Mouse (Mus musculus): ENCODE measurements at regions not wholly inside any gene's neighbourhood (a gene's known extent, or its start where the extent isn't known, plus 50 kb on each side); places are given as distances from the start of the nearest gene placed in this dataset.

DNA sequence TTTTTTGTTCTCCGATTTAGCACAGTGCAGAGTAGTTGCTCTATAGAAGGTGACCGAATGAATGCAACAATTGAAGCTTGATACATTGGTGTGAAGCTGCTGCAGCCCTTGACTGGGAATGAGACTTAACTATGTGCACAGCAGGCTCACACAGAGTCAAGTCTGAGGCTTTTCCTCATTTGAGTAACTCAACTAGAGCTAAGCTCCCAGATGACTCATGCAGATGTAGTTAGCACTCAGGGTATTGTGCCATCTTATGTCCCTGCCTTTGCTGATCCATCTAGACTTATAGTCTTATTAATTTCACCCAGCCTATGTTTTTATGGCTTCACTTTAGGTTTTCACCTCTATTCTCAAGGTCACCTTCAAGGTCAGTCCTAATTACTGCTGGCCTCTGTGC lies 152.8 kb upstream of the Pgrmc2 start:
- no peak for DNase-seq (ENCODE audit: low spot score in 2 of 2)

DNA sequence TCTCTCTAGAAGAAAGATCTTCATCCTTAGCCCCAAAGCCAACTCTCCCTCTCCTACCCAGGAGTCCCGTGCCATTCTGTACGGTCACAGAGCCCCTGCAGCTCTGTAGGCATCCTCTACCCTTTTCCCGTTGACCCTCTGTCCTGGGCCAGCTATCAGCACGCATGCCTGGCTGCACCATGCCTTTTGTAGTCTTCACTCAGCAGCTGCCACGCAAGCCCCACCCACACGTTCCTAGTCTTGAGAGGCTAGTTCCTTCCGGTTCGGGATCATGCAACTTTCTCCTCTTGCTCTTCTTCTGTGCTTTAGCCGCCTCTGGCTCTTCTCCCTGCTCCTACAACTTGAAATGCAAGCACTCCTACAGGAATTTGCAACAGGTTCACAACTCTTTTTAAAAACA lies 152.1 kb upstream of the Pgrmc2 start:
- no peak for DNase-seq (ENCODE audit: low spot score in 2 of 2)

DNA sequence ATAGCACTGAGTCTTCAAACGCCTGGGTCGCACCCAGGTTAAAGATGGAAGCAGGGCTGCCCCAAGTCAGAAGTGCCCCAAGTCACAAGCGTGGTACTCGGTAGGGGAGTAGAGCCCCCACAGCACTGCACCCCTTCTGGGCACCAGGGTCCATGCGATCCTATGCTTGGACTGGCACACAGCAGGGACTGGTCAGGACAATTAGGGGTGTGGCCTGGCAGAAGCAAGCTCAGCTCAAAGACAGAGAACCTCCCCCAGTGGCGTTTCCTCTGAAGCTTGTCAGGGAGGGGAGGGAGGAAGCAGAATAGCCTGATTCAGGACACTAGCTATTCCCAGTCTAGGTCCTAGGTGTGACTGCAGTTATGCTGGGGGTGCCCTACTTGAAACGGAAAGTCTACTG lies 151.3 kb upstream of the Pgrmc2 start:
- no peak for DNase-seq (ENCODE audit: low spot score in 2 of 2)

DNA sequence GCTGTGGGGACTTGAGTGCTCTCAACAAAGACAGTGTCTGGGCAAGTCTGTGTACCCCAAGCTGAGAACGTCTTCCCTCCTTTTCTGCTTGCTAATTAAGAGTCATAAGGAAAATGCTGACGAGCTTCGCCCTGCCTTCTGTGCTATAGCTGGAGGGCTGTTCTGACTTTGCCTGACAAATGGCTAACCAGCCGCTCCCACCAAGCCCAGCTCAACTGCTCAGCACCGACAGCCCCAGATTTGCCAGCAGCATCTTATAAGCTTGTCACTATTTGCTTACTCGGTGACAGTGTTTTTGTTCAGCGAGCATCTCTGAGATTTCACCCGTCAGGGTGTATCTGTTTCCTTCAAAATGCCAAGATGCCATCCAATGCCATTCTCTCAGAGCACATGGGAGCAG lies 150.6 kb upstream of the Pgrmc2 start:
- no peak for DNase-seq (ENCODE audit: low spot score in 2 of 2)

DNA sequence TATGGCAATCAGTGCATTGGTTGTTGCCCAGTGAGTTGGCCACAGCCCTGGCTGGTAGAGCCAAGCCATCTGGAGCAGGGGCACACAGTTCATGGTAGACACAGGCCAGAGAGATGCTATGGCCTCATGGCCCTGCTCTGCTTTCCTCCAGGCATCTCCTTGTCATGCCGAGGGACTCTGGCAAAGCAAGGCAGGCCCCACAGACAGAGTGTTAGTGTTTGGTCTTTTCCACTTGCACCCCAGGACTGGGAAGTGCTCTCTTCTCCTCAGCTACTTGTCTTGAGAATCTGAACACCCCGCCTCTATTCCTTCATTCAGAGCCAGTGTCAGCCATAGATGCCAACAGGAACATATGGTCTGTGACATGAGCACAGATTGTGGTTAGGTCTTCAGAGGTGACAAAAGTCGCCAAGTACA lies 148.1 kb upstream of the Pgrmc2 start:
- DNase-seq (ENCODE audit: low spot score in 2 of 2) = no peak

DNA sequence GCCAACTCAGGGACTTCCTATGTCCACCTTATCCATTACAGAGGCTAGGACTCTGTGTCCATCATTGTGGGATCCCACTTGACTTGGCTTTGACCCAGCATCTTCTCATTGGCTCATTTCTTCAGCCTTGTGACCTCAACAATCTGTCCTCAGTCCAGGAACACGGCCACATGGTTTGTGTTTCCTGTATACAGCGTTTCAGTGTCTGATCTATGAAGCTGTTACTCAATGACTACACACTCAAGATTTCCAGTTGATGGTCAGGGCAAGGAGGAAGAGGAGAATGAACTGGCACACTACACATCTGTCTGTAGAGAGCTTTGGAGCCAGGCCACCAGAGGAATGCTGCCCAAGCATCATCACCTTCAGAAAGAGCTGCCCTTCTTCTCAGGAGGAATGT lies 146.6 kb upstream of the Pgrmc2 start:
- DNase-seq (ENCODE audit: low spot score in 2 of 2) = no peak

DNA sequence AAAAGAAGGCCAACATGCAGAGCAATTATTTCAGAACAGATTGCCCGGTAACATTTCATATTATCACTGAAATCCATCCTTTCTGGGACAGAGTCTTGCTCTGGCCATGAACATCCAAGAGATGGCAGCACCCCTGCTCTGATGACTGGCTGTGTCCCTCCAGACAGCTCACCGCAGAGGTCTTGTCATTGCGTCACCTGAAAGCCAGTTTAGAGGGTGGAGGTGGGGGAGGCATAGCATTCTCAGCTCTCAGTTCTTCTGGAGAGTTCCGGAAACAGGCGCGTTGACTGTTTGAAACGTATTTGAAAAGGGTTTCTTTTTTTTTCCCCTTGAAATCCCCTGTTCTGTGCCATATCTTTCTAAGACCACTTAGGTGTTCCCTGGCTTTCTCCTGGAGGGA lies 145.7 kb upstream of the Pgrmc2 start:
- DNase-seq (ENCODE audit: low spot score in 2 of 2) = peak; percentile 33 to 36

DNA sequence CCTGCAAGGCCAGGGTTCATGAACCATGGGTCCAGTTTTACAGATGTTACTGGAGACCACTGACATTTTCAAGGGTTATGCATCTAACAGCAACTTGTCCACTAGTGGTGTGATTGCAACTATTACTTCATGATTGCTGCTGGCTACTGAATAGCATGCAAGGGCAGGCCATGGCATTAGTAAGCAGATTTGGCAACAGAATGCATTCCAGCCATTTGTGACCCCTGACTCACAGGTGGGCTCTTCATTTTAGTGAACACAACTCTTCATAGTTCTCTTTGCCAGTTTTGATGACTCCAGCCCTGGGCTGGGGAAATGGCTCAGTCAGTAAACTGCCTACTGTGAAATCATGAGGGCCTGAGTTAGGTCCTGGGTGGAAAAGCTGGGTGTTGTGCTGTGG lies 137.9 kb upstream of the Pgrmc2 start:
- DNase-seq (ENCODE audit: low spot score in 2 of 2) = no peak

DNA sequence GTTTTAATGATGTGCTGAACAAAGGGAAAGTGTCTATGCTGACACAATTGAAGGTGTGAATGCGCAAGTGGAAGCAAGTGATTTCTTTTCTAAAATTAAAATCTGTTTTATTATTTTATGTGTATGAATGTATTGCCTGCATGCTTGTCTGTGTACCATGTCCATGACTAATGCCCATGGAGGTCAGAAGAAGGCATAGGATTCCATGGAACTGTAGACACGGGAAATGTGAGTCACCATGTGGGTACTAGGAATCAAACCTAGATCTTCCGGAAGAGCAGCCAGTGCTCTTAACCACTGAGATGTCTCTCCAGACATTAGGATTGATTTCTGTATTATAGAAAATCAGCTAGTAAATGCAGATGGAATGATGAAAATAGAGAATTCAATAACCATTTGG lies 134.9 kb upstream of the Pgrmc2 start:
- DNase-seq (ENCODE audit: low spot score in 2 of 2) = no peak

DNA sequence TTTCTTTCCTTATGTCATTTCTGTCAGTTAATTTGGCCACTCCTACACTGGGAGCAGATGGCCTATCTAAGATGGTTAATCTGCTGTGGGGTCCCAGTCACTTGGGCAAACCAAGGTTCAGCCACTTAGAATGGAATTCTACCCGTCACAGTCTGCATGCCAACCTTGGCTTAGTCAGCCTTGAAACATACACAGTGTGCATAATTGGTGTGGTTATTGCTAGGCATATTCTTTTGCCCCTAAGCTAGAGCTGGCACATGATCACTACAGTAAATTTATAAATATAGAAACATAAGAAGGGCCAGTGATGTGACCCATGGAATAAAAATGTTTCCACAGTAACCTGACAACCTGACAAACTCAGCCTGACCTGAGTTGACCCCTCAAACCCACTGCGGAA lies 130.7 kb upstream of the Pgrmc2 start:
- no peak for DNase-seq (ENCODE audit: low spot score in 2 of 2)

DNA sequence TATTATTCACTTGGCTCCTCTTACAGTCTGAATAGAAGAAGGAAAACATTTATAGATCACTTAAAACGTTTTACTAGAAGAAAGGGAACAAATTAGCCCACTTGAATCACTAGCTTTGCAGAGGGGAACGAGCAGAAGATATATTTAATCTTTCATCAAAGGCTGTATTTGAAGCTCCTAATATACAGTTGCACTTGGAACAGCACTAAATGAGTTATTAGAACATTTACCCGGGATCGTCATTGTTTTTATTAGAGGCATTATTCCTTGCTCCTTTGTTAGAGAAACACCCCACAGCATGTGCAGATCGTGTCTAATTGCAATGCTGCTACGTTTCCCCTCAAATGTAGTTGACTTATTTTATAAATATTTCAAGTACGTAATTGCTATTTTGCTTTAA lies 127.5 kb upstream of the Pgrmc2 start:
- DNase-seq (ENCODE audit: low spot score in 2 of 2) = no peak

DNA sequence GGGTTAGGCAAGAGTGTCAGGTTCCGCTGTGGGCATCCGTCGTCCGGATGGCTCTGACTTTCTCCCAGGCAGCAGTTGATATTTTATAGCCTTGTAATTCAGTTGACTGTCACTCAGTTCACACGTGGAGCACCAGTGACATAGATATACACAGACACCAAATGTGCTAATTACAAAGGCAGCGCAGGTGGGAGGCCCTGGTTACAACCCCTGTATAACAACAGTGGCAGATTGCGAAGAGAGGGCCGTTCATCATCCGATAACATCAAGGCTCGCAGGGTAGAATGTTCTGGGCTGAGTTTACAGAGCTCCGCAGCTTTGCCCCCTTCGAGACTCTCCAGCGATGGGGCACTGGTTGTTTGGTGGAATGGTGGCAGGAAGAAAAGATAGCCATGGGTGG lies 120.0 kb upstream of the Pgrmc2 start:
- no peak for DNase-seq (ENCODE audit: low spot score in 2 of 2)

DNA sequence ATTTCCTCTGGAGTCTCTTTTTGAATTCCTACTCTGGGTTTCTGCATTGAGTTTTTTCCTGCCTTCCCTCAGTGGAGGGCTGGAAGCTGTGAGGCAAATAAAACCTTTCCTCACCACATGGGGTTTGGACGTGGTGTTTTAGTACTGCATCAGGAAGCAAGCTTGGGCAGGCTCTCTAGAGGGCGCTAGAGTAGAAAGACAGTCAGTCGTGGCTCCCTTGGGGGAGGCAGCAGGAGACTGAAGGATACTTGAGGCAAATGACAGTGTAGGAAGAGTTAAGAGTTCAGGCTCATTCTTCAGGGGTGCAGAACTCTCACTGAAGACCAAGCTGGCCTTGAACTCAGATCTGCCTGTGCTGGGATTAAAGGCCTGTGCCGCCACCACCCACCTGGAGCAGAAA lies 118.9 kb upstream of the Pgrmc2 start:
- no peak for DNase-seq (ENCODE audit: low spot score in 2 of 2)

DNA sequence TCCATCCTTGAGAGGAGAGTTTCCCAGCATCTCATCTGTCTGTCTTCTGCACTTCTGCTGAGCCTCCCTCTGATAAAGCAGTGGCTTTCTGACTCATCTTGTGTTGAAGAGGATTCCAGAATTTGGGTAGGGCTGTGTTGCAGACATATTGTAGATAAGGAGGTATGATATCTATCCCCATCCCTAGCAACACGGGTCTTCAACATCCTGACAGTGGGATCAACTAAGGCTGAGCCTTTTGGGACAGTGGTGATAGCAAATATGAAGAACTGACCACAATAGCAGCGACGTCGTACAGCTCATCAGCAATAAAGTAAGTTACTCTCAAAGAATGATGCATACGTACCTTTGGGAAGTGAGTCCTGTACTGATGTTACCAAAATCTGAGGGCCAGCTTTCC lies 117.2 kb upstream of the Pgrmc2 start:
- no peak for DNase-seq (ENCODE audit: low spot score in 2 of 2)

DNA sequence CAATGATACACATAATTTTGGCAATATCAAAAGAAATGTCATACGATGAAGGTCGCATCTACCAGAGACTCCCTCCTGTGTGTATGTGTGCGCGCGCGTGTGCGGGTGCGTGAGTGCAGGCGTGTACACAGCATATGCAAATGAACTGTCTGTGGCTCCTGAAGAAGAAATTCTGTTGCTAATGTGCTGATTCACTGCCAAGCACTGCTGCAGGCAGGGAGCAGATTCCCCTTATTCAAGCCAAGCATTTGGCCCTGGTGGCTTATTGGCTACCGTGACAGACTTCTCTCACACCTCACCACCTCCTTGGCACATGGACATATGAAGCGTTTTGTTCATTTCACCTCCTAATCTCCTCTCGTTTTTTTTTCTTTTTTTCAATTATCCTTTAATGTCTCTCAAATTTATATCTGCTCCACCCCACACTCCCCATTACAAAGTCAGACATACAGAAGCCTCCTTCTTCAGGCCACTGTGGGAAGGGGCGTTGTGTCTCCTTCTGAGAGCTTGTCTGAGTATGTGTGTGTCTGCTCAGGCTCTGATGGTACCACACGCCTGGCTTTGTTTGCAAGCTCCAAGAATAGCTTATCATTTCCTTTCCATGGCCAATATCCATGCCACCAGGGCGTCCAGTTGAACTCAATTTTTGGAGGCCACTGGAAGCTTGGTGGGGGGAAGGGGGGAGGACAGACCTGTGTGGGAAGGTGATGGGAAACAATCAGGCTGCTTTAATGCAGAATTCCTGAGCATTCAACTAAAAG lies 115.5 kb upstream of the Pgrmc2 start:
- peak in 1 of 2 experiments; percentile 31 for DNase-seq (ENCODE audit: low spot score in 2 of 2)

DNA sequence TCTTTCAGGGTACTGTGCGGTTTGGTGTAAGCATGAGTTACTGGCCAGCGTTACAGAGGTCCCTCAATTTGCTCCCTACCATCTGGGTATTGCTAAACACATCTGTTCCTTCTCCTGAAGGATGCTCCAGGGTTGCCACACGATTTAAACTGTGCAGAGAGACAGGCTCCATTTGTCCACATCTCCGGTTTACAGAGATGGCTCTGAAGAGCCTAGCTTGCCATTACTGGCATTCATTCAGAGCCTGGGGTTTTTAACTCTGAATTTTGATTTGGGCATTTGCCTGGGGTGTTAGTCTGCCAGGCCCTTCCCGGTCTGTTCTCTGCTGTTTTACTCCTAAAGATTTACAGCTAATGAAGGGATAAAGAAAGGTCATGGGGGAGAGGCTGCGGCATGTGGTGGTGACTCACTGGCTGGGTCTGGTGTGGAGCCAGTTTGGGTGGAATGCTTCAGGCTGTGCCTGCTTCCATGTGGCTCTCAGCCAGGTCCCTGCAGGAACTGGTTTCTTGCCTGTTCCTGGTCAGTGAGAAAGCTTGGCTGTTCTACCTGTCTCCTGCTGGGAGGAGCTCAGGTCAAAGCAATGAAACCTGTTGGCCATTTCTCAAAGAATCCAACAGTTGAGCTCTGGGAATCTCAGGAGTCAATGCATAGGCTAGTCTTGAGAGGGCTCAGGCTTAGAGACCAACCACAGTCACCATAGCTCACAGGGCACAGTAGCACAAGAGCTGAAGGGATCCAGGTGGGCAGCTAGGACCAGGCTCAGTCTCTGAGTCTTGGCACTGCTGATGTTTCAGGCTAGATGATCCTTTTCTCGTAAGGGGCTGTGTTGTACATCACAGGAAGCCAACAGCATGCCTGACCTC lies 112.5 kb upstream of the Pgrmc2 start:
- peak; percentile 20 to 32 for DNase-seq (ENCODE audit: low spot score in 2 of 2)

DNA sequence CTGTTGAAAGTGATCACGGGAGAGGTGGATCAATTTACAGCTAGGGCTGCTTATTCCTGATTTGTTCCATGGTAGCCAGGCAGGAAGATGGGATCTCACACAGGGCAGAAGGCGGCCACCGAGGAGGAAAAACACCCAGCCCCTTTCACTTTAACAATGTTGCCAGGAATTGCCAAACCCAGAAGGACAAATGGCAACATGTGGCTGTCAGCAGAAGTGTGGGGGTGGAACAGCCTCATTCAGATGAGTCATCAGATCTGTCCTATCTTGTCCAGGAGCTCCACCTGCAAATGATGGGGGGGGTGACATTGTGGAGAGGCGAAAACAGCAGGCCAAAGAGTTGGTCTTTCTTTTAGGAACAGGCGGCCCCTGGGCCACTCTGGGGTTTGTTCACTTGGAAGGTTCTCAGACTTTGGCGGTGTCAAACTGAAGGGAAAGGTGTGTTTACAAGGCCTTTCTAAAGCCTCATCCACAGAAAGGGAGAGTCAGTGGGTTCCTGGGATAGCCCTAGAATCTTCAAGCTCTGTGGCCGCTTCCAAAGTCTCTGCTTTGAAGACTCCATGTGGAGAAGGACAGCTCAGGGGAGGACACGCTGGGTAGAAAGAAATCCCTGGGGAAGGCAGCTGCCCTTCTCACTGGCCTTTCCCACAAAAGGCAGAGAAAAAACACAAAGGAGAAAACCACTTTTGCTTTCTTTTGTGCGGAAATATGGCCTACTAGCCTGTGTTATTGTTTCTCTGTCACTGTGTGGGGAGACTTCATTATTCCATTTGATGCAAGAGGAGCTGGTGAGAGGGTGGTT lies 111.7 kb upstream of the Pgrmc2 start:
- peak in 1 of 2 experiments; percentile 23 for DNase-seq (ENCODE audit: low spot score in 2 of 2)

DNA sequence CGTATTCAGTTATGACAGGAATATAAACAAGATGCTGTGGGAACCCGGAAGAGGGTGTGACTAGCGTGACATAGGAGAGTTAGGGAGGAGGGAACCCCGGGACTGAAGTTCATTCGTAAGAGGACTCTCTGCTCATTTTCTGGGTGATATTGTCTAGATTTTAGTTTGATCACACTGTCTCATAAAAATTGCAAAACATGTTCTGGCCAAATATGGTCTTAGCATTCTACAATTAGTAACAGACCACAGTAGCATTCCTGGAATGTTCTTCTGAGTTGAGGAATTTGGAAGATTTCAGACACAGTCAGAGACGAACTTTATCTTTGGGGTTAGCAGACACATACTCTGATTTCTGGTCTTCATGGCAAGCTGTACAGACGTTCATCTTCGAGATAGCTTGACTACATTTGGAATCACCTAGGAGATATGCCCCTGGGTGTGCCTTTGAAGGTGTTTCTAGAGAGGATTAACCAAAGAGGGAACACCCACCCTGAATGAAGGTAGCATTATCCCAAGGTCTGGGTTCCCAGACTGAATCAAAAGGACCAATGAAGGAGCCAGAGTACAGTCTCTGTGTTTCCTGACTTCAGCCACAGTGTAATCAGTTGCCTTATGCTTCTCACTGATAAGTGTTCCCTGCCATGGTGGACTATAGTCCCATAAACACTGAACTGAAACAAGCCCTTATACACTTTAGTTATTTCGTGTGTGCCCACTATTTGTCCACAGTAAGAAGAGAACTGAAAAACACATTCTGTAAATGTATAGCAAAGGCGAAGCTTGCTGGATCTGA lies 102.7 kb upstream of the Pgrmc2 start:
- DNase-seq (ENCODE audit: low spot score in 2 of 2) = no peak

DNA sequence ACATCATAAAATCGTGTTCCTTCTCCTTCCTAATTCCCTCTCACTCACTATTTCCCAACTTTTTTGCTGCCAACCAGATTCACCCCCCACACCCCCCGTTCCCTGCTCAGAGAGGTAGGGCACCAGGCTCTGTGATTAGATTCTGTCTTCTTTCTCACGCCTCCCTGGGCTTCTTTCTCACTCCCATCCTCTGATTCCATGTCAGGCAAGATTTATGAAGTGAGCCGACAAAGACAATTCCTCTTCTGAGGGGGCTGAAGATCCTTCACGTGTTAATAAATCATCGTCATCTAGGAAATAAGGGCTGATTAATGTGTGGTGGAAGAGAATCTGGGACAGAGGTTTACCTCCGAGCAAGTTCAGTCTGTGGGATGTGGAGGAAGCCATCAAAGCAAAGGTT lies 101.5 kb upstream of the Pgrmc2 start:
- no peak for DNase-seq (ENCODE audit: low spot score in 2 of 2)

DNA sequence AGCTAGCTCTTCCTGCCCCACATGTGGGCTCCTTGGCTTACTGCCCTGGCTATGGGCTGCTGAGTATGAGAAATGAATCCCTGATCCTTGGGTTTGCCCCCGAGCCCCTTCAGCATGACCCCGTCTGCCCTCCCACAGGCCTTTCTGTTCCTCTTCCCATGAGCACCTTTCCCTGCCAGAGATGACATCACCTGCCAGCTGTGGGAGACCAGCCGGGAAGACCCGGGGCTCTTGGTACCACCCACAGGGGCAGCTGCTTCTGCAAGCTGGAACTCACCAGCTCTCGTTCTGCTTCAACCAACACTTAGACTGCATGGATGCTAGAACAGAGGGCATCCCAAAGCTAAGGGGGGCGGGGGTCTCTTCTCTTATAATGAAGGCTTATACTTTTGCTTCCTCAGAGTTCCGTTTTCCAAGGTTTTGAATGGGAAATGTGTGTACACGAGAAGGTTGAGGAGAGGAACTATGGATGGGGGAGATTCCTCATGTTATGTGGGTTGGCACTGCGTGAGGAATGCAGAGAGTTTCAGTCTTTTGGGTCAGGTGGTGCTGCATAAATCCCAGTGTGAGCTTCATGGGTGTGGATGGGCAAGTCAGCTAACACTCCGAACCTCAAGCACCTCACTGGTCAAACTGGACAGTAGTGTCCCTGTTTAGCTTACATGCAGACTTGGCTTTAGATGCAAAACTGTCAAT lies 100.2 kb upstream of the Pgrmc2 start:
- DNase-seq (ENCODE audit: low spot score in 2 of 2) = no peak

Data from layer of hippocampus, adult 8-10 months (tissue).